Mouse (Mus musculus): ENCODE measurements around the gene Csrp1.

Csrp1 gene

GRCm38 (mm10) chr1:135719983-135720382 lies at the start of gene Csrp1:
Gene Csrp1, plus strand, starts transcription at chr1:135720061.
- no peak for DNase-seq

- DNase-seq = peak; percentile 58
Measured at GRCm38 (mm10) chr1:135670397-135671130, 49.3 kb upstream of the Csrp1 start.

- DNase-seq = no peak
Measured at GRCm38 (mm10) chr1:135671406-135671805, 48.5 kb upstream of the Csrp1 start.

- no peak for DNase-seq
Measured at GRCm38 (mm10) chr1:135671956-135672355, 47.9 kb upstream of the Csrp1 start.

GRCm38 (mm10) chr1:135672374-135672773 lies 47.5 kb upstream of the Csrp1 start:
- no peak for DNase-seq

- DNase-seq = no peak
Measured at GRCm38 (mm10) chr1:135673423-135673822, 46.4 kb upstream of the Csrp1 start.

- no peak for DNase-seq
Measured at GRCm38 (mm10) chr1:135675449-135676129, 44.3 kb upstream of the Csrp1 start.

GRCm38 (mm10) chr1:135676247-135676646 lies 43.6 kb upstream of the Csrp1 start:
- DNase-seq = no peak

GRCm38 (mm10) chr1:135676938-135677682 lies 42.8 kb upstream of the Csrp1 start:
- DNase-seq = no peak

GRCm38 (mm10) chr1:135678145-135678544 lies 41.7 kb upstream of the Csrp1 start:
- no peak for DNase-seq

- DNase-seq = no peak
Measured at GRCm38 (mm10) chr1:135680716-135681115, 39.1 kb upstream of the Csrp1 start.

GRCm38 (mm10) chr1:135681122-135681521 lies 38.7 kb upstream of the Csrp1 start:
- no peak for DNase-seq

- DNase-seq = no peak
Measured at GRCm38 (mm10) chr1:135684895-135685294, 35.0 kb upstream of the Csrp1 start.

- DNase-seq = no peak
Measured at GRCm38 (mm10) chr1:135685316-135685715, 34.5 kb upstream of the Csrp1 start.

- DNase-seq = peak; percentile 21
Measured at GRCm38 (mm10) chr1:135686792-135687510, 32.9 kb upstream of the Csrp1 start.

GRCm38 (mm10) chr1:135687771-135688492 lies 31.9 kb upstream of the Csrp1 start:
- DNase-seq = peak; percentile 82

GRCm38 (mm10) chr1:135688686-135689085 lies 31.2 kb upstream of the Csrp1 start:
- DNase-seq = no peak

- no peak for DNase-seq
Measured at GRCm38 (mm10) chr1:135690784-135691416, 29.0 kb upstream of the Csrp1 start.

GRCm38 (mm10) chr1:135691417-135691815 lies 28.4 kb upstream of the Csrp1 start:
- peak; percentile 25 for DNase-seq

GRCm38 (mm10) chr1:135694181-135694580 lies 25.7 kb upstream of the Csrp1 start:
- DNase-seq = no peak

- DNase-seq = no peak
Measured at GRCm38 (mm10) chr1:135697462-135697861, 22.4 kb upstream of the Csrp1 start.

- no peak for DNase-seq
Measured at GRCm38 (mm10) chr1:135698046-135698445, 21.8 kb upstream of the Csrp1 start.
